Mouse (Mus musculus) C2C12 (cell line): ENCODE results near the gene Flywch1. TPM values are rescaled to one million over a fixed set of nuclear protein-coding genes. Genes with fewer than 3 reads are reported as not detected.

Experiments used
- H3K27me3 ChIP-seq: one replicate; pipeline ENCODE4 v1.6.1; 2011; ENCODE audit not compliant: control insufficient read depth, insufficient read depth, insufficient read length
- H3K36me3 ChIP-seq: one replicate; pipeline ENCODE4 v1.6.1; 2011; ENCODE audit not compliant: control insufficient read depth, insufficient read depth
- H3K4me3 ChIP-seq: one replicate; pipeline ENCODE4 v1.5.1; 2011; ENCODE audit warnings: mild to moderate bottlenecking, control low read depth; ENCODE audit not compliant: poor library complexity, insufficient read depth, severe bottlenecking
- H3K79me2 ChIP-seq: one replicate; pipeline ENCODE4 v1.6.1; 2011; ENCODE audit not compliant: control insufficient read depth, insufficient read depth
- H3K79me3 ChIP-seq: one replicate; pipeline ENCODE4 v1.6.1; 2011; ENCODE audit warnings: low read depth, control low read depth
- H3ac ChIP-seq: one replicate; pipeline ENCODE3; 2011; ENCODE audit warnings: low read depth; ENCODE audit not compliant: control insufficient read depth, insufficient read length
- CEBPB ChIP-seq: IDR thresholded peaks from one replicate; pipeline ENCODE4 v1.6.1; 2011; ENCODE audit warnings: low read depth, mild to moderate bottlenecking, control low read depth, moderate library complexity
- CTCF ChIP-seq: IDR thresholded peaks from one replicate; pipeline ENCODE4 v1.5.1; 2011; ENCODE audit not compliant: control insufficient read depth, insufficient read depth, insufficient read length
- FOSL1 ChIP-seq: IDR thresholded peaks from one replicate; pipeline ENCODE4 v1.8.0; 2011; ENCODE audit warnings: mild to moderate bottlenecking, low read length; ENCODE audit not compliant: poor library complexity, insufficient read depth, severe bottlenecking
- MAX ChIP-seq: IDR thresholded peaks from one replicate; pipeline ENCODE4 v1.6.1; 2011; ENCODE audit warnings: mild to moderate bottlenecking, control low read depth
- MYOD1 ChIP-seq: IDR thresholded peaks from one replicate; pipeline ENCODE4 v1.6.1; 2011; ENCODE audit warnings: low read depth; ENCODE audit not compliant: control insufficient read depth, insufficient read length
- MYOG ChIP-seq: IDR thresholded peaks from one replicate; pipeline ENCODE4 v1.6.1; 2011; ENCODE audit not compliant: control insufficient read depth, insufficient read length; ENCODE audit errors: extremely low read depth
- USF1 ChIP-seq: IDR thresholded peaks from one replicate; pipeline ENCODE4 v1.6.1; 2011; ENCODE audit warnings: low read depth, mild to moderate bottlenecking, control low read depth, moderate library complexity
- polyA plus RNA-seq: library from polyadenylated mRNA; unstranded; fragments of >200 nt; fragmentation: generic; extraction: Trizol; gene quantifications from one replicate; pipeline ENCODE4 v1.2.1, GENCODE M21; 2012; ENCODE audit warnings: missing spikeins

Flywch1 gene
- polyA plus RNA-seq, 1 experiment, result 92.5 TPM

DNA sequence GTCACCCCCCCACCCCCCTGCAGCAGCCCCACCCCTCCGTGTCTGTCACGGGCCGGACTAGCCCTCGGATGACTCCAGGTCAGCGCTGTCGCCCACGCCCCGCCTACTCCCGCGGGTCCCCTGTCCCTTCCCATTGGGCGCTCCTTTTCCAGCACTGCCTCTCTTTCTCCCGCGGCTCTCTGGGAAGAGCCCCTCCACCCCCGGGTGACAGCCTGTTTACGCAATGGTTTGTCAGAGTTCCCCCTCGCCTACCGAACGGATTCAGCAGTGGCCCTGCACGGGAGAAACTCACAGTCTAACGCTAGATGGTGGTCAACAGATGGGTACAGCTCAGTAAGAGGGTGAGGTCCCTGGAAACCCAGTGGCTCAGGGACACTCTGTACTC, 44.7 kb downstream of the Flywch1 start:
- no peaks in the 10 kb centered on the region for H3K27me3 ChIP-seq

DNA sequence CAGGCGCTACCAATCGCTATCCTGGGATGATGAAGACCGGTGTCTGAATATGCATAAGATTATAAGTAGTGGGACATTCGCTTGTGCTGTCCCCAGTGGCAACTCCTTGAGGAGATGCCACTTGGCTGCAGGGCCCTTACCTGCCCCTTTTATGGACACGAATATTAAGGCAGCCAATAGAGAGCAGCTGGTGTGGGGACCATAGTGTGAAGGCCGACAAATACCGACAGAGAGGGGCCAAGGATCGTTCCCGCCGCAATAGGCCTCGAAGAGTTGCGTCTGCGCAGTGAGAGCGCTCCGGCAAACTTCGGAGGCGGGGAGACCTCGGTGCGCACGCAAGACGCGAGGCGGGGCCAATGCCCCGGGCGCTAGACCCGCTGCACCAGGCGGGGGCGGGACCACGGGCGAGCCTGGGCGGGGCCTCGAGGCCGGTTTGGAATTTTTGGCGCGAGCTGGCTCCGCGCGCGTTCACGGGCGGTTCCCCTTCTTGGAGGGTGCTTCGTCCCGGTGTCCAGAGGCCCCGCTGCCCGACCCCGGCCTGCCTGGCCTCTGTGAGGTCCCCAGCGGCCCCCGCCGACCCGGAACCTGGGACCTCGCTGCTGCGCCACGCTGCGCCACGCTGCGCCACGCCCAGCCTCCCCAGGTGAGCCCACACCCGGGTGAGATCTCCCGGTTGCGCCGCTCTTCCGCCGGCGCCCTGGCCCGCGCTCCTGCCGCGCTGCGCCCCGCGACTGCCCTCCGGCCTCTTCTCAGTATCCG, 45.2 kb downstream of the Flywch1 start, which contains the start of gene Pkmyt1:
Pkmyt1 (plus strand) TSS at position 338 of the 759 bp plus-strand sequence.
- peak; percentile 46 for TF ChIP-seq MAX
- no peak for TF ChIP-seq CTCF
- Histone ChIP-seq H3K79me3 (peaks cover 7% of the 10 kb centered on the region), H3K36me3 (no peaks in the 10 kb centered on the region), H3K4me3 (peak within 1 kb of the TSS; percentile 64), H3ac (peak within 1 kb of the TSS; percentile 90), H3K27me3 (no peaks in the 10 kb centered on the region), H3K79me2 (peaks cover 13% of the 10 kb centered on the region)

More for the DNA sequence above, 44.7 kb downstream of the Flywch1 start:
- H3K4me3 ChIP-seq, result peak overlapping the region; percentile 64
- peaks cover 7% of the 10 kb centered on the region for H3K79me3 ChIP-seq
- peaks cover 13% of the 10 kb centered on the region for H3K79me2 ChIP-seq
- no peak for TF ChIP-seq USF1
- TF ChIP-seq MYOD1, result no peak
- TF ChIP-seq CEBPB, result peak; percentile 51
- TF ChIP-seq CTCF, result no peak
- no peaks in the 10 kb centered on the region for H3K36me3 ChIP-seq
- peak overlapping the region; percentile 90 for H3ac ChIP-seq

DNA sequence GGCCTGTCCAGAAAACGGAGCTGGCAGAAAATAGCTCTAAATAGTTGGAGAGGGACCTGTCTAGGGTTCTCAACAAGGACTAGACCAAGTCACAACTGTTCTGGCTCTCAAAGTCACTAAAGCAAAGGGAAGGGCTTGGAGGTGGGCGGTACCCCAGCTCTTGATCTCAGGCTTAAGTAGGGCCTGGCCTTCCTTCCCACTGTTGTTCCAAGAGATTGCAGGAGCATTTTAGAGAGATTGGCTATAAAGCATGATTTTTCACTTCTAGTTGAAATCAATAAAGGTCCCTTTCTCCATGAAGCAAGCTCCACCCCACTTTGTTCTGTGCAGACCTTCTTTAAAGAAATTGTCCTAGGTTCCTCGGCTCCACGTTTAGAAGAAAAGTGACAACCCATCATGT, 45.9 kb downstream of the Flywch1 start:
- TF ChIP-seq MAX (no peak), MYOG (no peak), USF1 (no peak), MYOD1 (no peak), CEBPB (no peak), CTCF (no peak)
- Histone ChIP-seq H3K36me3 (no peaks in the 10 kb centered on the region), H3K79me3 (peaks cover 7% of the 10 kb centered on the region)

DNA sequence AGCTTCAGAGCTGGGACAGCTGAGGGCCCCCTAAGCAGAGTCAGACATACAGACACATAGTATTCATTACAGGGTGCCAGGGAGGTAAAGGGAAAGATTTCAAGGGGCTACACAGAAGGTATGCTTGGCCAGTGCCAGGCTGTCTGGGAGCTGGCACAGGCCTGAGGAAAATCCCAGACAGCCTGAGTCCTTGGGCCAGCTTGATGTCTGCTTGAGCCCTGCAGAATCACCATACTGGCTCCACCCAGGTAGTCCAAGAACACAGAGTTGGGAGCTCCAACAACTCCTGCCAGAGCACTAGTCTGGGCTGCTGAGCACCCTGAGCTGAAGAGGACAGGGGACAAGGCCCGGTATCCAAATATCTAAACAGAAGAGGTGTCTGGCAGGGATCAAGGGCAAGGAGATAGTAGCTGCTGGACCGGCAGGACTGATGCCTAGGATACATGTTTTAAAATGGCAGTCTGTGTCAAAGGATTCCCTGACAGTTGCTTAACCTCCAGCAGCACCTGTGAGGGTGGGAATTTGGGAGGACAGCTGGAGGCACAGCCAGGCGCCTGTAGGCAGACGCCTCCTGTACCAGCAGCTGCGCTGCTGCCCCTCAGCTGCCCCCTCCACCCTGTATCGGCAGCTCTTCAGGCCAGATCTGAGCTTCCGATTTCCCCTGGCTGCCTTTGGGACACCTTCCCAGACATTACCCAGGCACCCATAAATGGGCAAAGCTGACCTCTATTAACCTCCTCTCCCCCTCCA, 48.9 kb downstream of the Flywch1 start, which contains the start of gene 1520401A03Rik:
1520401A03Rik (minus strand) TSS at position 408 of the 750 bp plus-strand sequence.
- no peaks in the 10 kb centered on the region for H3K36me3 ChIP-seq
- no peak for TF ChIP-seq MYOD1
- no peak within 1 kb of the TSS for H3K4me3 ChIP-seq
- H3K27me3 ChIP-seq, result no peaks in the 10 kb centered on the region
- H3K79me3 ChIP-seq, result peaks cover 3% of the 10 kb centered on the region
- peaks cover 9% of the 10 kb centered on the region for H3K79me2 ChIP-seq
- no peak within 1 kb of the TSS for H3ac ChIP-seq

More for the DNA sequence above, 45.9 kb downstream of the Flywch1 start:
- H3K27me3 ChIP-seq, result no peaks in the 10 kb centered on the region
- H3ac ChIP-seq, result peak overlapping the region; percentile 51
- H3K79me2 ChIP-seq, result peaks cover 13% of the 10 kb centered on the region
- peak overlapping the region; percentile 64 for H3K4me3 ChIP-seq

DNA sequence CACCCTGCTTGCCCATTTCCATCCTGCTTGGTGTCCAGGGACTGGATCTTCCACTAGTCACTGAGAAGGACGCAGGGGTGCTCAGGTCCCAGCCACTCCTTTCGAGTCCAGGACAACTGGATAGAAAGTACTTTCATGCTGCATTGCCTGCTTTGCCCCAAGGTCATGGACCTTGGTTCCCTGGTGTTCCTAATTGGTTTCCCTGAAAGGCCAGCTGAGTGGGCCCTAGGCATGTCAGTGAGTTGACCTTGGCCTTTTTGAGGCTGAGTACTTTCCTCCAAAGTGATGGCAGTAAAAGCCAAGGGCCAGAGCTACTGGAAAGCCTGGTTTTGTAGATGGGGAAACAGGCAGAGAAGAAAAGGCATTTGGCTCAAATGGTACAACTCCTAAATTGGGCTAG, 49.5 kb downstream of the Flywch1 start:
- Histone ChIP-seq H3K36me3 (no peaks in the 10 kb centered on the region), H3ac (no peak overlapping the region), H3K79me2 (peaks cover 3% of the 10 kb centered on the region), H3K79me3 (no peaks in the 10 kb centered on the region), H3K27me3 (no peaks in the 10 kb centered on the region), H3K4me3 (no peak overlapping the region)
- TF ChIP-seq CEBPB, result no peak
- no peak for TF ChIP-seq MYOG
- no peak for TF ChIP-seq USF1
- no peak for TF ChIP-seq MYOD1
- no peak for TF ChIP-seq CTCF
- TF ChIP-seq FOSL1, result no peak
- TF ChIP-seq MAX, result no peak

DNA sequence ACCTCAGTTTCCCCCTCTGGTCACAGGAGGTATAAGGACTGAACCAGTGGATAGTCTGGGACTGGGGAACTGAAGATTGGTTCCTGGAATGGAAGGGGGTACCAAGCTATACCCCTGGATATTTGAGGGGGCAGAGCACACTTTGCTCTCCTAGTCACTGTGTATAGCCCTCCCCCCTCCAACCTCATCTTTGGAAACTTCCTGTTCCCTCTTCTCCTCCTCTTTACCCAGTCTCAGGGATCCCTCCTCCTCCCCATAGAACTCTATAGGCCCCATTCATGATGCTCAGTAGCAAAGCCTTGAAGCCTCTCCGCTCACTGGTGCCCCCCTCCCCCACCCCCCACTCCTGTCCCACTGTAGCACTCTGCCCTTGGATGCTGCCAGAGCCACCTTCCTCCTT, 51.9 kb downstream of the Flywch1 start:
- Histone ChIP-seq H3K79me3 (no peaks in the 10 kb centered on the region), H3K4me3 (no peak overlapping the region), H3K36me3 (no peaks in the 10 kb centered on the region), H3K27me3 (peaks cover 7% of the 10 kb centered on the region), H3ac (no peak overlapping the region), H3K79me2 (no peaks in the 10 kb centered on the region)
- TF ChIP-seq FOSL1 (no peak), MYOG (no peak), MAX (no peak), MYOD1 (no peak), USF1 (no peak)
